Mouse (Mus musculus): ENCODE measurements around the gene Lhx8. TPM values are rescaled to one million over a fixed set of nuclear protein-coding genes. Genes with fewer than 3 reads are reported as not detected.
A peak's percentile ranks its signal among the peaks of the same experiment; 100 is the strongest.

The Lhx8 gene
- total RNA-seq, 2 experiments from 2014 or later: 0.11 TPM; not detected in 1

- no peak for TF ChIP-seq CTCF (IDR thresholded peaks at IDR 0.05)
- intact Hi-C loops (cut with DNase I): loop anchor here (5.0 kb wide), 1 partner anchor 240 kb away; no protein-coding TSS in a partner anchor
- Histone ChIP-seq H3K4me3 (peak overlapping the region; percentile 60), H3K27ac (no peak overlapping the region)
- peak; percentile 37 for DNase-seq
These were observed 1.7 kb upstream of the Lhx8 start for GRCm38 (mm10) chr3:154332213-154332530.

DNA sequence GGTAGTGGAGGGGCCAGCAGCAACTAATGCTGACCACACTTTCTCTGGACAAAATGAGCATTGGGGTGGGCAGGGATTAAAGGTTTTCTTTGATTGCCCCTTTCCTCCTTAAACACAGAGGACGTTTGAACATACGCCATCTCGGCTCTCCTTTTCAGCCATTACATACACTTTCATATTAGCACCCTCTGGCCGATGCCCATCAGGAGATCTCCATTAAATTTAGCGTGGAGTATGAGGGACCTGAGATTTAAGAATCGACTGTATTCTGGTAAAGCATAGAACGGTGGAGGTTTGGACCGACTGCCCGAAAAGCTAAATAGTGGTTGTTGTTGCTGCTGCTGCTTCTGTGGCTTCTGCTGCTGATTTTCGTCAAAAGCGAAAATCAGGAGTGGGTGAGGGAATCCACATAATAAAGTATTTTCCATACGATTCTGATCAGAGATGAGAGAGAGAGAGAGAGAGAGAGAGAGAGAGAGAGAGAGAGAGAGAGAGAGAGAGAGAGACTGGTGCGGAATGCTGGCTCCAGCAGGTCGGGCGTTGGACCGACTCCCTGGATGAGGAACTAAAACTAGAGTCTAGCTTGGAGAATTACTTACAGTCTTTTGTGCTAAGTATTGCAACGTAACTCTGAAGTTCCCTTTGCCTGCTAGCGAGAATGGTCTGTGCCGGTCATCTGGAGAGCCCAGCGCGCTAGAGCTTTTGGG is 1.2 kb upstream of the Lhx8 start:
- intact Hi-C loops (cut with DNase I): loop anchor here (5.0 kb wide), 1 partner anchor 241 kb away; no protein-coding TSS in a partner anchor
- peak; percentile 20 for DNase-seq
- no peak overlapping the region for H3K27ac ChIP-seq
- TF ChIP-seq CTCF (IDR thresholded peaks at IDR 0.05): no peak
- peak overlapping the region; percentile 60 for H3K4me3 ChIP-seq

GRCm38 (mm10) chr3:154331003-154331340 is 513 bp upstream of the Lhx8 start:
- no peak for DNase-seq
- Histone ChIP-seq H3K27ac (no peak overlapping the region), H3K4me3 (peak overlapping the region; percentile 42)
- TF ChIP-seq CTCF (IDR thresholded peaks at IDR 0.05): no peak
- intact Hi-C loops (cut with DNase I): loop anchor here (5.0 kb wide), 1 partner anchor 241 kb away; no protein-coding TSS in a partner anchor

GRCm38 (mm10) chr3:154329323-154330180 is 907 bp downstream of the Lhx8 start:
- H3K4me3 ChIP-seq: peak overlapping the region; percentile 62
- intact Hi-C loops (cut with DNase I): loop anchor here (5.0 kb wide), 1 partner anchor 243 kb away; no protein-coding TSS in a partner anchor
- no peak overlapping the region for H3K27ac ChIP-seq
- TF ChIP-seq CTCF (IDR thresholded peaks at IDR 0.05): no peak
- no peak for DNase-seq

DNA sequence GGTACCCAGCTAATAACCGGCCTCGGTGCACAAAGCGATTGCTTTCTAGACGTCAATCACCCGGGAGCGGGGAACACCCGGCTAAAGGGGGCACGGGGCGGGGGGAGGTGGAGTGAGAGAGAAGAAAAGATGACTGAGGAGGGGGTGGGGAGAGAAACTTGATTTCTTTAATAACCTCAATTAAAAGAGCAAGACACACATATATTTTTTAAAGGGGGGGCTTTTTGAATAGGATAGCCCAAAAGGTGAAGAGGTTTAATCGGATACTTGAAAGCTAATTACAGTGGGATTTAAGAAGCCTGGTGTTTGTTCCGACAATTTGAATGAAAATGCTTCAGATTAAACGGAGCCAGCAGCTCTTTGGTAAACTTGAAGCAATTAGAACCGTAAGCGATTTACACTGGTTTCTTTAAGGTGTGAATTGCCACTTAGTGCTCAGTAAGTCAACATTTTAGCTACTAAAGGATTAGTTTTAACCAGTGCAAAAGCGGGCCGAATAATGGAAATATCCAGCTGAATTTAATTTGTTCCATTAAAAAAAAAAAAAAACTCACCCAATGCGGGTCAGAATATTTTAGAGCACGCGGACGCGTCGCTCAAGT is 1.6 kb downstream of the Lhx8 start:
- no peak for TF ChIP-seq CTCF (IDR thresholded peaks at IDR 0.05)
- intact Hi-C loops (cut with DNase I): no loop called here
- no peak overlapping the region for H3K27ac ChIP-seq
- H3K4me3 ChIP-seq: peak overlapping the region; percentile 62
- no peak for DNase-seq

GRCm38 (mm10) chr3:154327883-154328720 is 2.4 kb downstream of the Lhx8 start:
- Histone ChIP-seq H3K4me3 (peak overlapping the region; percentile 62), H3K27ac (no peak overlapping the region)
- TF ChIP-seq CTCF (IDR thresholded peaks at IDR 0.05): no peak
- DNase-seq: peak; percentile 50
- intact Hi-C loops (cut with DNase I): no loop called here

GRCm38 (mm10) chr3:154327110-154327882 is 3.2 kb downstream of the Lhx8 start:
- Histone ChIP-seq H3K27ac (no peak overlapping the region), H3K4me3 (no peak overlapping the region)
- TF ChIP-seq CTCF (IDR thresholded peaks at IDR 0.05): no peak
- DNase-seq: no peak
- intact Hi-C loops (cut with DNase I): no loop called here

- Histone ChIP-seq H3K27ac (no peak overlapping the region), H3K4me3 (no peak overlapping the region)
- DNase-seq: no peak
- intact Hi-C loops (cut with DNase I): no loop called here
- no peak for TF ChIP-seq CTCF (IDR thresholded peaks at IDR 0.05)
These were observed 8.4 kb downstream of the Lhx8 start for GRCm38 (mm10) chr3:154321921-154322574.

DNA sequence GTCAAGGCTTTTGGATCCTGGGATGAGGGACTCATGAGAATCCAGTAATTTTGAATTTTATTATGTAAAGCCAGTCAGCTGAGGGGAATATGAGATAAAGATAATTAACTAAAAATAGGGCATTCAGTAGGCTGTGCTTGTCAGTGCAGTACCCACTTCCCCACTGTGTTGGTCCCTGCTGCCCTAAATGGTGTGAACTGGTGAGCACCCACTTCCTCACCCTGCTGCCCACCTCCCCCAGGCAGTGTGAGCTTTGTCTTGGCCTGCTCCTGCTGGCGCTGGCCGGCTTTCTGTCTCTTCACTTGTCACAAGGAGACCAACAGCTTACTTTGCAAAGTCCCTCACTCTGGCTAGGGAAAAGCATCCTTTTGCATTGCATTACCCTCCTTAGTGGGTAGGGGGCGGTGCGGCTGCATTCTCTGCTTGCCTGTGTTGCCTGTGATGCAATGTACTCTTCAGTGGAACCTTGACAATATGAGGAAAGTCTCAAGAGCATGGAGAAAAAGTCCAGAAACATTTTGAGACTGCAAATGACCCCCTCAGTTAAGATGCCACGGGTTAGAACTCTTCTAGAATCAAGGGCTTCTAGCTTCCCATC is 12.7 kb downstream of the Lhx8 start:
- Histone ChIP-seq H3K4me3 (no peak overlapping the region), H3K27ac (no peak overlapping the region)
- TF ChIP-seq CTCF (IDR thresholded peaks at IDR 0.05): peak; percentile 45
- intact Hi-C loops (cut with DNase I): no loop called here
- DNase-seq: no peak

GRCm38 (mm10) chr3:154305163-154305884 is 25.1 kb downstream of the Lhx8 start:
- DNase-seq: no peak
- Histone ChIP-seq H3K27ac (no peak overlapping the region), H3K4me3 (0 out of 2 replicates have a peak overlapping the region, but pooled peaks have one; percentile 7)
- intact Hi-C loops (cut with DNase I): no loop called here
- no peak for TF ChIP-seq CTCF (IDR thresholded peaks at IDR 0.05)

Measured in gastrocnemius, adult 2 months (tissue).